Comparison of ENCODE assay signal across 17 mouse cellular contexts in the genomic region with DNA sequence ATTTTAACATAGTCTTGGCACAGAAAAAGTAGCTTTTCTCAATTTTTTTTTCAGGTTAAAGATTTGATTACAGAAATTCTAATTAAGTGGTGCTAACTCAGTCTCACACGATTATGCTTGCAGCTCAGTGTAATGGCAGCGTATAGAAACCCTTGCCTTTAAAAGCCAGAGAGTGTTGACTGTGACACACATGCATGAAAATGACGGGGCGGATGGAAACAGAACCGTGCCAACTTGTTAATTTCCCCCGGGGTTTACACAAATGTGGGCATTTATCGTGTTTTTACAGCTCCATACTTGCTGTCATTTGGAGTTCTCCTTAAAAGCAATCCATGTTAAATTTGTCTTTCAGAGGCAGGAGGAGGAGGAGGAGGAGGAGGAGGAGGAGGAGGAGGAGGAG.
DNase-seq lines count a peak whose midpoint lies in the region; ATAC-seq and TF ChIP-seq lines count a peak whose summit lies in the region.
"Had no signal": no experiment of that assay in that cellular context is flagged by ENCODE, and none has a peak within 500 bp of the region (broad histone marks: within the 10 kb centered on the region; RNA-seq: fewer than 3 reads in every experiment).

No protein-coding gene starts in this region.

- peak; percentile 61 to 69 for DNase-seq in cerebellum, postnatal 10 days
- no peak for DNase-seq in cerebellum, postnatal 36 days
- no peak for DNase-seq in kidney, adult 2 months
- DNase-seq in right cerebral cortex, adult 2 months (ENCODE audit: low spot score in 2 of 2): peak; percentile 41 to 46
- DNase-seq in right cerebral cortex, postnatal 10 days (ENCODE audit: low spot score in 2 of 2): no peak
- DNase-seq in spleen, postnatal 36 days (ENCODE audit: low spot score in 2 of 2): no peak
- no peak for DNase-seq in cerebellum, adult 9-10 months
- DNase-seq: cerebellum, adult 9-11 months; kidney, postnatal 4 days; right cerebral cortex, postnatal 4 days; thymus, postnatal 36 days had no signal

- 27% methylated on average over 7 of the region's 7 CpGs for WGBS in kidney, embryonic 14.5 days
- WGBS in kidney, adult 2 months: 39% methylated on average over 7 of the region's 7 CpGs

- H3K36me3 ChIP-seq in kidney, embryonic 14.5 days (ENCODE audit: control insufficient read depth, insufficient read depth, low read length): no peaks in the 10 kb centered on the region
- H3K36me3 ChIP-seq in kidney, adult 2 months (ENCODE audit: control insufficient read depth, insufficient read depth, low read length): no peaks in the 10 kb centered on the region
- H3K36me3 ChIP-seq: lung, embryonic 15.5 days; stomach, embryonic 15.5 days had no signal

- TF ChIP-seq CTCF in kidney, adult 2 months (conservative IDR thresholded peaks at IDR 0.05; ENCODE audit: insufficient read depth, insufficient read length, low read depth, low read length): no peak

- no peaks in the 10 kb centered on the region for H3K9me3 ChIP-seq in kidney, embryonic 14.5 days (ENCODE audit: control insufficient read depth, low read length)
- H3K9me3 ChIP-seq: lung, embryonic 15.5 days; stomach, embryonic 15.5 days had no signal

- peaks cover 11% of the 10 kb centered on the region; the same call in 1 of the 2 replicates for H3K4me1 ChIP-seq in kidney, embryonic 14.5 days (ENCODE audit: control insufficient read depth, insufficient read depth, low read length)
- H3K4me1 ChIP-seq in kidney, adult 2 months (ENCODE audit: control insufficient read depth, insufficient read depth, low read length): no peaks in the 10 kb centered on the region
- H3K4me1 ChIP-seq: stomach, embryonic 15.5 days had no signal

- no peak for TF ChIP-seq POLR2A in kidney, adult 2 months (IDR thresholded peaks at IDR 0.05; ENCODE audit: low read depth, low read length)

- no peak overlapping the region for H3K9ac ChIP-seq in kidney, embryonic 14.5 days (ENCODE audit: low read depth, low read length)
- H3K9ac ChIP-seq: lung, embryonic 15.5 days; stomach, embryonic 15.5 days had no signal

- H3K4me2 ChIP-seq in kidney, embryonic 14.5 days (replicated peaks; ENCODE audit: low read depth, low read length): no peak overlapping the region
- H3K4me2 ChIP-seq: liver, embryonic 11.5 days; lung, embryonic 15.5 days; stomach, embryonic 15.5 days had no signal

- H3K27ac ChIP-seq in kidney, embryonic 14.5 days (ENCODE audit: low read depth, low read length): peak overlapping the region; percentile 59; the same call in 1 of the 2 replicates
- no peak overlapping the region for H3K27ac ChIP-seq in kidney, adult 2 months (ENCODE audit: insufficient read depth, low read depth, low read length)
- H3K27ac ChIP-seq: left cerebral cortex, adult 2 months; lung, embryonic 15.5 days; stomach, embryonic 15.5 days had no signal

- no peaks in the 10 kb centered on the region for H3K27me3 ChIP-seq in kidney, embryonic 14.5 days (ENCODE audit: control insufficient read depth, insufficient read depth, low read length)
- H3K27me3 ChIP-seq in kidney, adult 2 months (replicated peaks; ENCODE audit: control insufficient read depth, insufficient read depth, low read length): no peaks in the 10 kb centered on the region
- H3K27me3 ChIP-seq: lung, embryonic 15.5 days; Patski; stomach, embryonic 15.5 days had no signal

- peak; percentile 42; the same call in 1 of the 2 replicates for ATAC-seq in kidney, embryonic 14.5 days (ENCODE audit: low FRiP score, low TSS enrichment)
- ATAC-seq: Patski had no signal

- no peak overlapping the region for H3K4me3 ChIP-seq in kidney, embryonic 14.5 days (ENCODE audit: low read length)
- H3K4me3 ChIP-seq in kidney, adult 2 months (ENCODE audit: insufficient read depth, low read depth, low read length): no peak overlapping the region
- H3K4me3 ChIP-seq: left cerebral cortex, adult 2 months; lung, embryonic 15.5 days; stomach, embryonic 15.5 days had no signal

Comparison
In these comparisons a context has a peak if more than half of its experiments do, and no peak if none do; other contexts are left out.
1. DNase-seq: peak in cerebellum, postnatal 10 days (2 of 2) and right cerebral cortex, adult 2 months (2 of 2); none in cerebellum, postnatal 36 days (0 of 2), kidney, adult 2 months (single experiment), right cerebral cortex, postnatal 10 days (0 of 2), spleen, postnatal 36 days (0 of 2) and cerebellum, adult 9-10 months (single experiment).